Mouse (Mus musculus): Measurements from ENCODE around the gene Khdrbs1.

- no peak for TF ChIP-seq CTCF (IDR thresholded peaks at IDR 0.05; ENCODE audit: control insufficient read depth, insufficient read depth, low read length)
- TF ChIP-seq POLR2A (IDR thresholded peaks at IDR 0.05; ENCODE audit: borderline replicate concordance, control insufficient read depth, low read depth, low read length), result no peak
Observed at GRCm38 (mm10) chr4:129654770-129655169, 87.3 kb downstream of the Khdrbs1 start.
